ENCODE assay signal across 8 mouse cellular contexts in genomic region chr7:34653731-34654440, GRCm38 (mm10). TPM values are rescaled to one million over a fixed set of nuclear protein-coding genes. Genes with fewer than 3 reads are reported as not detected.
DNase-seq lines count a peak whose midpoint lies in the region; ATAC-seq and TF ChIP-seq lines count a peak whose summit lies in the region.

No protein-coding gene starts in this region.

- peak overlapping the region; percentile 88 for H3K4me2 ChIP-seq in midbrain, embryonic 12.5 days (replicated peaks)

- TF ChIP-seq CTCF in thymus, adult 2 months (IDR thresholded peaks at IDR 0.05; ENCODE audit: borderline replicate concordance, control insufficient read depth, extremely low read depth, insufficient read depth, low read length, poor library complexity), result no peak

- H3K27me3 ChIP-seq in thymus, adult 2 months (ENCODE audit: control insufficient read depth, insufficient read depth, low read length), result peaks cover 12% of the 10 kb centered on the region
- H3K27me3 ChIP-seq in heart, embryonic 10.5 days (ENCODE audit: insufficient read depth, poor library complexity, severe bottlenecking), result no peaks in the 10 kb centered on the region
- 0 out of 2 replicates have a peak, but pooled peaks cover 4% of the 10 kb centered on the region for H3K27me3 ChIP-seq in midbrain, embryonic 12.5 days

- ATAC-seq in midbrain, embryonic 12.5 days (ENCODE audit: low FRiP score, low read depth), result peak; percentile 57
- ATAC-seq in erythroid progenitor cell, adult 5-6 weeks (replicated peaks; ENCODE audit: low FRiP score, poor library complexity, severe bottlenecking), result no peak

- no peak for TF ChIP-seq POLR2A in thymus, adult 2 months (IDR thresholded peaks at IDR 0.05; ENCODE audit: control insufficient read depth, extremely low read depth, insufficient read depth, low read length, poor library complexity)

- H3K9me3 ChIP-seq in heart, embryonic 10.5 days, result no peaks in the 10 kb centered on the region
- H3K9me3 ChIP-seq in midbrain, embryonic 12.5 days, result no peaks in the 10 kb centered on the region

- DNase-seq in thymus, adult 2 months, result no peak
- no peak for DNase-seq in thymus, adult 18-20 months
- DNase-seq in cerebellum, postnatal 14 days, result peak; percentile 53 to 54
- no peak for DNase-seq in heart, embryonic 10.5 days (ENCODE audit: low spot score)
- peak; percentile 74 for DNase-seq in kidney, postnatal 10 days
- DNase-seq in B cell, adult 2 months, result no peak

- peak overlapping the region; percentile 11; the same call in 1 of the 2 replicates for H3K4me3 ChIP-seq in thymus, adult 2 months (ENCODE audit: control insufficient read depth, insufficient read depth, low read length)
- H3K4me3 ChIP-seq in heart, embryonic 10.5 days, result peak overlapping the region; percentile 90
- H3K4me3 ChIP-seq in midbrain, embryonic 12.5 days, result peak overlapping the region; percentile 92

- WGBS in thymus, adult 2 months, result 2% methylated on average over 59 of the region's 64 CpGs
- under 1% methylated on average over 64 of the region's 64 CpGs for WGBS in heart, embryonic 10.5 days
- WGBS in midbrain, embryonic 12.5 days, result under 1% methylated on average over 59 of the region's 64 CpGs

- peak overlapping the region; percentile 97 for H3K9ac ChIP-seq in midbrain, embryonic 12.5 days (replicated peaks)

- H3K27ac ChIP-seq in thymus, adult 2 months (ENCODE audit: control insufficient read depth, insufficient read depth, low read length), result no peak overlapping the region
- H3K27ac ChIP-seq in heart, embryonic 10.5 days, result peak overlapping the region; percentile 97
- H3K27ac ChIP-seq in midbrain, embryonic 12.5 days (replicated peaks), result peak overlapping the region; percentile 99

- no peaks in the 10 kb centered on the region for H3K4me1 ChIP-seq in thymus, adult 2 months (replicated peaks; ENCODE audit: control insufficient read depth, insufficient read depth, low read length)
- peaks cover 10% of the 10 kb centered on the region; the same call in 1 of the 2 replicates for H3K4me1 ChIP-seq in heart, embryonic 10.5 days
- peaks cover 38% of the 10 kb centered on the region for H3K4me1 ChIP-seq in midbrain, embryonic 12.5 days

- H3K36me3 ChIP-seq in thymus, adult 2 months (ENCODE audit: control insufficient read depth, insufficient read depth, low read length), result no peaks in the 10 kb centered on the region
- H3K36me3 ChIP-seq in heart, embryonic 10.5 days, result peaks cover 15% of the 10 kb centered on the region
- peaks cover 17% of the 10 kb centered on the region for H3K36me3 ChIP-seq in midbrain, embryonic 12.5 days

RNA-seq across cellular contexts. Expression of gene Kctd15, which starts 2.6 kb away (rescaled TPM):
- 11.9 and 14.2 TPM in 2 replicates for polyA plus RNA-seq in thymus, adult 2 months (2012; rRNA removed)
- polyA plus RNA-seq in heart, embryonic 10.5 days (2016; fragmentation: Nextera tagmentation; extraction: Ambion mirVana), result 15.3 and 25.5 TPM in 2 replicates
- polyA plus RNA-seq in midbrain, embryonic 12.5 days (2016; fragmentation: Nextera tagmentation; extraction: Ambion mirVana), result 35.4 and 35.8 TPM in 2 replicates
- not detected in 2 replicates for total RNA-seq in erythroid progenitor cell, adult 5-6 weeks (2015; ENCODE audit: low replicate concordance)
- total RNA-seq in erythroid progenitor cell, adult 5-6 weeks (2017; ENCODE audit: low replicate concordance), result not detected in 2 replicates

Comparison
In these comparisons a context has a peak if more than half of its experiments do, and no peak if none do; other contexts are left out.
1. DNase-seq: peak in cerebellum, postnatal 14 days (2 of 2) and kidney, postnatal 10 days (single experiment); none in thymus, adult 2 months (single experiment), thymus, adult 18-20 months (0 of 2), heart, embryonic 10.5 days (single experiment) and B cell, adult 2 months (0 of 2).
2. H3K4me3 ChIP-seq: peak in every context shown above with its lines; median percentile 92 in midbrain, embryonic 12.5 days; 90 in heart, embryonic 10.5 days; 11 in thymus, adult 2 months.